Comparison of ENCODE assay signal across 14 mouse cellular contexts in the genomic region with DNA sequence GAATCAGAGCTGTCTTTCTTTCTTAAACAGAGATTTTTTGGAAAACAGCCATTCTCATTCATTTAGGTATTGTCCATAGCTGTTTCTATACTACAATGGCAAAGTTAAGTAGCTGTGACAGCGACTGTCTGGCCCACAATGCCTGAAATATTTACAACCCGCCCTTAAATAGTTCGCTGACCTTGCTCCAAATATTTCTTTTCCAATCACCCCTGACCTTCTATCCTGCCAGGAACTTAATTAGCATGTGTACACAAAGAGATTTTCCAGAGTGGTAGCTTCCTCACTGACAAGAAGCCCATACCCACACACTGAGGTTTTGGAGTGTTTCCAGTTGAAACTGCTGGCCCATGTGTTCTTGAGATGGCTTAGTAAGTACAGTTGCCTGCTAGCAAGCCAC.
DNase-seq lines count a peak whose midpoint lies in the region; ATAC-seq lines count a peak whose summit lies in the region.
"Had no signal": no experiment of that assay in that cellular context is flagged by ENCODE, and none has a peak within 500 bp of the region (broad histone marks: within the 10 kb centered on the region; RNA-seq: fewer than 3 reads in every experiment).

No protein-coding gene starts in this region.

- no peaks in the 10 kb centered on the region for H3K36me3 ChIP-seq in lung, embryonic 15.5 days
- H3K36me3 ChIP-seq in forebrain, embryonic 12.5 days (replicated peaks): no peaks in the 10 kb centered on the region
- no peaks in the 10 kb centered on the region for H3K36me3 ChIP-seq in midbrain, embryonic 10.5 days
- H3K36me3 ChIP-seq: heart, embryonic 12.5 days; limb, embryonic 10.5 days had no signal

- H3K4me1 ChIP-seq in lung, embryonic 15.5 days: no peaks in the 10 kb centered on the region
- peaks cover 24% of the 10 kb centered on the region for H3K4me1 ChIP-seq in forebrain, embryonic 12.5 days
- peaks cover 51% of the 10 kb centered on the region for H3K4me1 ChIP-seq in midbrain, embryonic 10.5 days
- H3K4me1 ChIP-seq: heart, embryonic 12.5 days; limb, embryonic 10.5 days had no signal

- H3K27ac ChIP-seq in lung, embryonic 15.5 days: no peak overlapping the region
- 0 out of 2 replicates have a peak overlapping the region, but pooled peaks have one; percentile 42 for H3K27ac ChIP-seq in forebrain, embryonic 12.5 days
- H3K27ac ChIP-seq in midbrain, embryonic 10.5 days (replicated peaks): peak overlapping the region; percentile 79
- H3K27ac ChIP-seq: limb, embryonic 10.5 days had no signal

- no peak overlapping the region for H3K4me2 ChIP-seq in lung, embryonic 15.5 days
- H3K4me2 ChIP-seq in forebrain, embryonic 12.5 days: no peak overlapping the region
- H3K4me2 ChIP-seq: heart, embryonic 12.5 days had no signal

- ATAC-seq in lung, embryonic 15.5 days (ENCODE audit: borderline replicate concordance, extremely low read depth, low FRiP score, low TSS enrichment): peak; percentile 65; the same call in 1 of the 2 replicates
- ATAC-seq in forebrain, embryonic 12.5 days (ENCODE audit: low FRiP score): peak; percentile 74
- ATAC-seq in granulocyte monocyte progenitor cell, adult 5-6 weeks (replicated peaks; ENCODE audit: poor library complexity, severe bottlenecking): no peak
- ATAC-seq: intestine, postnatal 0 days had no signal

- H3K9me3 ChIP-seq in lung, embryonic 15.5 days: no peaks in the 10 kb centered on the region
- H3K9me3 ChIP-seq in forebrain, embryonic 12.5 days: no peaks in the 10 kb centered on the region
- no peaks in the 10 kb centered on the region for H3K9me3 ChIP-seq in midbrain, embryonic 10.5 days (replicated peaks)
- H3K9me3 ChIP-seq: heart, embryonic 12.5 days; limb, embryonic 10.5 days had no signal

- 42% methylated on average over 3 of the region's 3 CpGs for WGBS in lung, embryonic 15.5 days
- 21% methylated on average over 3 of the region's 3 CpGs for WGBS in forebrain, embryonic 12.5 days
- 19% methylated on average over 3 of the region's 3 CpGs for WGBS in midbrain, embryonic 10.5 days

- no peaks in the 10 kb centered on the region for H3K27me3 ChIP-seq in lung, embryonic 15.5 days
- H3K27me3 ChIP-seq in forebrain, embryonic 12.5 days: no peaks in the 10 kb centered on the region
- H3K27me3 ChIP-seq in midbrain, embryonic 10.5 days (ENCODE audit: low read depth, poor library complexity, severe bottlenecking): no peaks in the 10 kb centered on the region
- H3K27me3 ChIP-seq: CH12.LX; heart, embryonic 12.5 days had no signal

- H3K9ac ChIP-seq in lung, embryonic 15.5 days: no peak overlapping the region
- no peak overlapping the region for H3K9ac ChIP-seq in forebrain, embryonic 12.5 days
- H3K9ac ChIP-seq: heart, embryonic 12.5 days had no signal

- no peak overlapping the region for H3K4me3 ChIP-seq in lung, embryonic 15.5 days
- no peak overlapping the region for H3K4me3 ChIP-seq in forebrain, embryonic 12.5 days (replicated peaks)
- H3K4me3 ChIP-seq in midbrain, embryonic 10.5 days: no peak overlapping the region
- H3K4me3 ChIP-seq: heart, embryonic 12.5 days; limb, embryonic 10.5 days had no signal

- DNase-seq in lung, postnatal 36 days: no peak
- peak; percentile 30 for DNase-seq in midbrain, embryonic 10.5 days (ENCODE audit: low spot score)
- DNase-seq in retina, postnatal 1 day: peak; percentile 72
- no peak for DNase-seq in frontal cortex, postnatal 36 days (ENCODE audit: low spot score in 2 of 2)
- no peak for DNase-seq in frontal cortex, postnatal 10 days (ENCODE audit: low spot score in 2 of 2)
- DNase-seq: cerebellum, adult 11 months; thymus, postnatal 36 days had no signal

Comparison
In these comparisons a context has a peak if more than half of its experiments do, and no peak if none do; other contexts are left out.
1. DNase-seq: peak in midbrain, embryonic 10.5 days (single experiment) and retina, postnatal 1 day (single experiment); none in lung, postnatal 36 days (single experiment), frontal cortex, postnatal 36 days (0 of 2) and frontal cortex, postnatal 10 days (0 of 2).